Mouse (Mus musculus) midbrain, embryonic 12.5 days (tissue): ENCODE measurements around the gene Zfp592. TPM values are rescaled to one million over a fixed set of nuclear protein-coding genes. Genes with fewer than 3 reads are reported as not detected.

Experiments used
- ATAC-seq: fragments of 200-750 bp; cut with Nextera tagmentation; 2 replicates; pipeline ENCODE4 v1.8.0; 2017; ENCODE audit warnings: low read depth, moderate TSS enrichment, moderate library complexity; ENCODE audit not compliant: low FRiP score
- H3K27ac ChIP-seq: fragments of 300-500 bp; sonication (generic); replicated peaks from 2 replicates; pipeline ENCODE4 v1.5.1; 2016; ENCODE audit warnings: mild to moderate bottlenecking
- H3K27me3 ChIP-seq: fragments of 300-500 bp; sonication (generic); 2 replicates; pipeline ENCODE4 v1.6.1; 2016; ENCODE audit warnings: mild to moderate bottlenecking
- H3K36me3 ChIP-seq: fragments of 300-500 bp; sonication (generic); 2 replicates; pipeline ENCODE4 v1.6.1; 2016
- H3K4me1 ChIP-seq: fragments of 300-500 bp; sonication (generic); 2 replicates; pipeline ENCODE4 v1.6.1; 2016
- H3K4me2 ChIP-seq: fragments of 300-500 bp; sonication (generic); replicated peaks from 2 replicates; pipeline ENCODE4 v1.6.1; 2016; ENCODE audit warnings: mild to moderate bottlenecking, moderate library complexity
- H3K4me3 ChIP-seq: fragments of 300-500 bp; sonication (generic); 2 replicates; pipeline ENCODE4 v1.5.1; 2016; ENCODE audit warnings: mild to moderate bottlenecking
- H3K9ac ChIP-seq: fragments of 300-500 bp; sonication (generic); replicated peaks from 2 replicates; pipeline ENCODE4 v1.6.1; 2016; ENCODE audit warnings: mild to moderate bottlenecking, moderate library complexity
- H3K9me3 ChIP-seq: fragments of 300-500 bp; sonication (generic); 2 replicates; pipeline ENCODE4 v1.6.1; 2016; ENCODE audit warnings: mild to moderate bottlenecking
- WGBS: fragments of 180-500 bp; shearing (Covaris S2); methylation state at CpG from one replicate; pipeline ENCODE4 v1.1.7; 2016; 5-methylcytosine and 5-hydroxymethylcytosine counted together
- polyA plus RNA-seq: library from polyadenylated mRNA; unstranded; fragments of >200 nt; fragmentation: Nextera tagmentation; extraction: Ambion mirVana; gene quantifications from 2 replicates; pipeline ENCODE4 v1.2.1, GENCODE M21; 2016

Zfp592 gene
- 12.4 and 13.8 TPM in 2 replicates for polyA plus RNA-seq

GRCm38 (mm10) chr7:80992980-80993833 is at the start of gene Zfp592:
TSS of gene Zfp592 (plus strand) at chr7:80993681.
- under 1% methylated on average over 66 of the region's 102 CpGs for WGBS
- peak within 1 kb of the TSS; percentile 83 for H3K4me2 ChIP-seq
- no peaks in the 10 kb centered on the region for H3K36me3 ChIP-seq
- H3K9ac ChIP-seq: peak within 1 kb of the TSS; percentile 98
- peak within 1 kb of the TSS; percentile 90 for H3K4me3 ChIP-seq
- ATAC-seq: peak; percentile 95
- peaks cover 25% of the 10 kb centered on the region for H3K4me1 ChIP-seq
- H3K27me3 ChIP-seq: no peaks in the 10 kb centered on the region
- no peaks in the 10 kb centered on the region for H3K9me3 ChIP-seq
- peak within 1 kb of the TSS; percentile 98 for H3K27ac ChIP-seq

- H3K4me2 ChIP-seq: peak within 1 kb of the TSS; percentile 81
- peak within 1 kb of the TSS; percentile 98 for H3K27ac ChIP-seq
- ATAC-seq: peak; percentile 100
- H3K9ac ChIP-seq: peak within 1 kb of the TSS; percentile 91
- H3K4me3 ChIP-seq: peak within 1 kb of the TSS; percentile 88
- peaks cover 22% of the 10 kb centered on the region for H3K4me1 ChIP-seq
- H3K36me3 ChIP-seq: 0 out of 2 replicates have a peak, but pooled peaks cover 11% of the 10 kb centered on the region
- 2% methylated on average over 44 of the region's 44 CpGs for WGBS
- H3K27me3 ChIP-seq: peaks cover 9% of the 10 kb centered on the region; the same call in 1 of the 2 replicates
- H3K9me3 ChIP-seq: no peaks in the 10 kb centered on the region
Observed at GRCm38 (mm10) chr7:80947445-80948350, 45.8 kb upstream of the Zfp592 start, which contains the start of gene Sec11a. TSS of gene Sec11a (minus strand) at chr7:80947780.

- H3K27me3 ChIP-seq: peaks cover 9% of the 10 kb centered on the region; the same call in 1 of the 2 replicates
- H3K27ac ChIP-seq: no peak overlapping the region
- H3K36me3 ChIP-seq: no peaks in the 10 kb centered on the region
- no peaks in the 10 kb centered on the region for H3K9me3 ChIP-seq
- WGBS: 92% methylated on average over 4 of the region's 4 CpGs
- H3K4me3 ChIP-seq: no peak overlapping the region
- no peak for ATAC-seq
- no peak overlapping the region for H3K4me2 ChIP-seq
- H3K9ac ChIP-seq: no peak overlapping the region
- peaks cover 7% of the 10 kb centered on the region for H3K4me1 ChIP-seq
Observed at GRCm38 (mm10) chr7:80951461-80951860, 42.0 kb upstream of the Zfp592 start.

- Histone ChIP-seq H3K27ac (no peak overlapping the region), H3K27me3 (peaks cover 9% of the 10 kb centered on the region; the same call in 1 of the 2 replicates), H3K4me2 (no peak overlapping the region), H3K9me3 (no peaks in the 10 kb centered on the region), H3K36me3 (no peaks in the 10 kb centered on the region), H3K4me1 (peaks cover 4% of the 10 kb centered on the region), H3K9ac (no peak overlapping the region), H3K4me3 (no peak overlapping the region)
- 67% methylated on average over 3 of the region's 3 CpGs for WGBS
- no peak for ATAC-seq
Observed at GRCm38 (mm10) chr7:80952140-80952539, 41.3 kb upstream of the Zfp592 start.

GRCm38 (mm10) chr7:80954251-80954650 is 39.2 kb upstream of the Zfp592 start:
- WGBS: 91% methylated on average over 2 of the region's 2 CpGs
- H3K4me3 ChIP-seq: no peak overlapping the region
- no peaks in the 10 kb centered on the region for H3K9me3 ChIP-seq

GRCm38 (mm10) chr7:80956891-80957290 is 36.6 kb upstream of the Zfp592 start:
- no peak for ATAC-seq
- no peaks in the 10 kb centered on the region for H3K4me1 ChIP-seq
- no peak overlapping the region for H3K4me3 ChIP-seq
- H3K4me2 ChIP-seq: no peak overlapping the region
- H3K27ac ChIP-seq: no peak overlapping the region
- H3K36me3 ChIP-seq: no peaks in the 10 kb centered on the region
- 90% methylated on average over 2 of the region's 2 CpGs for WGBS
- H3K27me3 ChIP-seq: no peaks in the 10 kb centered on the region
- no peaks in the 10 kb centered on the region for H3K9me3 ChIP-seq
- H3K9ac ChIP-seq: no peak overlapping the region

More at GRCm38 (mm10) chr7:80954251-80954650, 39.2 kb upstream of the Zfp592 start:
- no peak overlapping the region for H3K9ac ChIP-seq
- ATAC-seq: no peak
- H3K4me2 ChIP-seq: no peak overlapping the region
- H3K27me3 ChIP-seq: peaks cover 9% of the 10 kb centered on the region; the same call in 1 of the 2 replicates
- no peak overlapping the region for H3K27ac ChIP-seq
- H3K36me3 ChIP-seq: no peaks in the 10 kb centered on the region
- H3K4me1 ChIP-seq: no peaks in the 10 kb centered on the region

GRCm38 (mm10) chr7:80959003-80959402 is 34.5 kb upstream of the Zfp592 start:
- Histone ChIP-seq H3K27me3 (no peaks in the 10 kb centered on the region), H3K36me3 (no peaks in the 10 kb centered on the region), H3K4me2 (no peak overlapping the region), H3K4me1 (peaks cover 5% of the 10 kb centered on the region; the same call in 1 of the 2 replicates), H3K9ac (no peak overlapping the region), H3K27ac (no peak overlapping the region), H3K9me3 (no peaks in the 10 kb centered on the region), H3K4me3 (no peak overlapping the region)
- ATAC-seq: no peak
- WGBS: 87% methylated on average over 3 of the region's 3 CpGs

GRCm38 (mm10) chr7:80962799-80963198 is 30.7 kb upstream of the Zfp592 start:
- no peaks in the 10 kb centered on the region for H3K9me3 ChIP-seq
- H3K27me3 ChIP-seq: no peaks in the 10 kb centered on the region
- WGBS: 46% methylated on average over 6 of the region's 6 CpGs
- no peaks in the 10 kb centered on the region for H3K36me3 ChIP-seq
- H3K4me1 ChIP-seq: peaks cover 5% of the 10 kb centered on the region; the same call in 1 of the 2 replicates
- no peak overlapping the region for H3K9ac ChIP-seq
- ATAC-seq: no peak
- H3K4me2 ChIP-seq: no peak overlapping the region
- no peak overlapping the region for H3K27ac ChIP-seq
- no peak overlapping the region for H3K4me3 ChIP-seq

GRCm38 (mm10) chr7:80970913-80971312 is 22.6 kb upstream of the Zfp592 start:
- H3K27ac ChIP-seq: no peak overlapping the region
- H3K9ac ChIP-seq: no peak overlapping the region
- H3K4me3 ChIP-seq: no peak overlapping the region
- ATAC-seq: no peak
- H3K9me3 ChIP-seq: 0 out of 2 replicates have a peak, but pooled peaks cover 2% of the 10 kb centered on the region
- no peaks in the 10 kb centered on the region for H3K27me3 ChIP-seq
- 73% methylated on average over 3 of the region's 3 CpGs for WGBS
- H3K4me1 ChIP-seq: no peaks in the 10 kb centered on the region
- no peaks in the 10 kb centered on the region for H3K36me3 ChIP-seq
- no peak overlapping the region for H3K4me2 ChIP-seq

- Histone ChIP-seq H3K4me2 (no peak overlapping the region), H3K4me1 (no peaks in the 10 kb centered on the region), H3K9ac (no peak overlapping the region), H3K4me3 (no peak overlapping the region), H3K27me3 (no peaks in the 10 kb centered on the region), H3K9me3 (0 out of 2 replicates have a peak, but pooled peaks cover 2% of the 10 kb centered on the region), H3K36me3 (no peaks in the 10 kb centered on the region), H3K27ac (no peak overlapping the region)
- WGBS: 71% methylated on average over 2 of the region's 2 CpGs
- ATAC-seq: no peak
Observed at GRCm38 (mm10) chr7:80971419-80971818, 22.1 kb upstream of the Zfp592 start.

GRCm38 (mm10) chr7:80972082-80972481 is 21.4 kb upstream of the Zfp592 start:
- Histone ChIP-seq H3K27ac (no peak overlapping the region), H3K4me2 (no peak overlapping the region), H3K4me3 (no peak overlapping the region), H3K4me1 (no peaks in the 10 kb centered on the region), H3K9ac (no peak overlapping the region), H3K27me3 (no peaks in the 10 kb centered on the region), H3K36me3 (no peaks in the 10 kb centered on the region), H3K9me3 (0 out of 2 replicates have a peak, but pooled peaks cover 2% of the 10 kb centered on the region)
- no peak for ATAC-seq
- WGBS: 90% methylated on average over 5 of the region's 5 CpGs
